Mouse (Mus musculus): ENCODE results near the gene Vdac1. TPM values are rescaled to one million over a fixed set of nuclear protein-coding genes. Genes with fewer than 3 reads are reported as not detected.

Gene Vdac1
- polyA plus RNA-seq, 1 experiment from 2014 or later = 233 TPM

GRCm38 (mm10) chr11:52433797-52434195 lies 73.1 kb downstream of the Vdac1 start:
- Histone ChIP-seq H3K27ac (no peak overlapping the region), H3K36me3 (ENCODE audit: poor library complexity, severe bottlenecking) (no peaks in the 10 kb centered on the region), H3K4me2 (no peak overlapping the region), H3K4me1 (peaks cover 13% of the 10 kb centered on the region), H3K9me3 (replicated peaks) (0 out of 2 replicates have a peak, but pooled peaks cover 6% of the 10 kb centered on the region), H3K9ac (no peak overlapping the region), H3K27me3 (peaks cover 13% of the 10 kb centered on the region; the same call in 1 of the 2 replicates), H3K4me3 (no peak overlapping the region)
- WGBS = 40% methylated on average over 2 of the region's 2 CpGs
- ATAC-seq = no peak

GRCm38 (mm10) chr11:52435466-52435865 lies 74.8 kb downstream of the Vdac1 start:
- H3K27me3 ChIP-seq = 0 out of 2 replicates have a peak, but pooled peaks cover 10% of the 10 kb centered on the region
- WGBS = 93% methylated on average over 5 of the region's 5 CpGs
- no peak overlapping the region for H3K4me3 ChIP-seq
- no peak overlapping the region for H3K27ac ChIP-seq
- H3K9me3 ChIP-seq (replicated peaks) = 0 out of 2 replicates have a peak, but pooled peaks cover 6% of the 10 kb centered on the region
- no peak overlapping the region for H3K4me2 ChIP-seq
- peaks cover 13% of the 10 kb centered on the region for H3K4me1 ChIP-seq
- no peak overlapping the region for H3K9ac ChIP-seq
- H3K36me3 ChIP-seq (ENCODE audit: poor library complexity, severe bottlenecking) = no peaks in the 10 kb centered on the region
- ATAC-seq = no peak

- H3K27me3 ChIP-seq = peaks cover 12% of the 10 kb centered on the region; the same call in 1 of the 2 replicates
- ATAC-seq = no peak
- H3K27ac ChIP-seq = no peak overlapping the region
- H3K9ac ChIP-seq = no peak overlapping the region
- H3K9me3 ChIP-seq (replicated peaks) = 0 out of 2 replicates have a peak, but pooled peaks cover 3% of the 10 kb centered on the region
- 28% methylated on average over 10 of the region's 10 CpGs for WGBS
- no peaks in the 10 kb centered on the region for H3K36me3 ChIP-seq (ENCODE audit: poor library complexity, severe bottlenecking)
- H3K4me2 ChIP-seq = no peak overlapping the region
- H3K4me3 ChIP-seq = no peak overlapping the region
- H3K4me1 ChIP-seq = peaks cover 7% of the 10 kb centered on the region; the same call in 1 of the 2 replicates
Observed at GRCm38 (mm10) chr11:52437123-52437522, 76.5 kb downstream of the Vdac1 start.

Other genes starting within 250 kb of the Vdac1 start
- gene Olfr1373, start 215.3 kb upstream of the Vdac1 start, polyA plus RNA-seq (2015; fragmentation: Nextera tagmentation; extraction: Ambion mirVana) = not detected in 2 replicates
- not detected in 2 replicates for gene Olfr1371, start 146.9 kb upstream of the Vdac1 start, polyA plus RNA-seq (2015; fragmentation: Nextera tagmentation; extraction: Ambion mirVana)
- 1,072 and 1,145 TPM in 2 replicates for gene Skp1a, start 128.9 kb upstream of the Vdac1 start, polyA plus RNA-seq (2015; fragmentation: Nextera tagmentation; extraction: Ambion mirVana)
- gene Tcf7, start 77.8 kb upstream of the Vdac1 start, polyA plus RNA-seq (2015; fragmentation: Nextera tagmentation; extraction: Ambion mirVana) = 2.2 and 2.3 TPM in 2 replicates
- gene 9530068E07Rik, start 35.6 kb downstream of the Vdac1 start, polyA plus RNA-seq (2015; fragmentation: Nextera tagmentation; extraction: Ambion mirVana) = 112 and 121 TPM in 2 replicates